Mouse (Mus musculus): Measurements from ENCODE around the gene Rasl10a. TPM values are rescaled to one million over a fixed set of nuclear protein-coding genes. Genes with fewer than 3 reads are reported as not detected.

The Rasl10a gene
- total and polyA plus RNA-seq, 3 experiments = 5.0 to 8.1 (median 5.4) TPM

- no peak for TF ChIP-seq CTCF (IDR thresholded peaks at IDR 0.05)
- no peak for TF ChIP-seq EP300 (IDR thresholded peaks at IDR 0.05; ENCODE audit: insufficient read depth, low read depth, low read length)
- no peak for TF ChIP-seq POLR2A (IDR thresholded peaks at IDR 0.05; ENCODE audit: insufficient read depth, low read depth, low read length)
- Histone ChIP-seq H3K4me1 (ENCODE audit: control insufficient read depth, insufficient read depth, low read length) (peaks cover 6% of the 10 kb centered on the region), H3K27ac (no peak overlapping the region), H3K79me2 (replicated peaks; ENCODE audit: control insufficient read depth, insufficient read depth, low read length) (no peaks in the 10 kb centered on the region), H3K36me3 (ENCODE audit: control insufficient read depth, insufficient read depth, low read length) (peaks cover under 1% of the 10 kb centered on the region; the same call in 1 of the 2 replicates), H3K9ac (ENCODE audit: low read depth, low read length) (no peak overlapping the region), H3K4me3 (no peak overlapping the region), H3K27me3 (ENCODE audit: control insufficient read depth, insufficient read depth, low read length) (no peaks in the 10 kb centered on the region)
- intact Hi-C loops (cut with DNase I) = no loop called here
- DNase-seq = no peak
- WGBS = 85% methylated on average over 6 of the region's 6 CpGs
Measured at GRCm38 (mm10) chr11:5101641-5102040, 43.7 kb downstream of the Rasl10a start.

GRCm38 (mm10) chr11:5102384-5102783, 44.5 kb downstream of the Rasl10a start:
- Histone ChIP-seq H3K27me3 (ENCODE audit: control insufficient read depth, insufficient read depth, low read length) (no peaks in the 10 kb centered on the region), H3K4me1 (ENCODE audit: control insufficient read depth, insufficient read depth, low read length) (peaks cover 6% of the 10 kb centered on the region), H3K9ac (ENCODE audit: low read depth, low read length) (no peak overlapping the region), H3K36me3 (ENCODE audit: control insufficient read depth, insufficient read depth, low read length) (no peaks in the 10 kb centered on the region), H3K79me2 (replicated peaks; ENCODE audit: control insufficient read depth, insufficient read depth, low read length) (no peaks in the 10 kb centered on the region), H3K4me3 (no peak overlapping the region), H3K27ac (no peak overlapping the region)
- intact Hi-C loops (cut with DNase I) = no loop called here
- no peak for TF ChIP-seq EP300 (IDR thresholded peaks at IDR 0.05; ENCODE audit: insufficient read depth, low read depth, low read length)
- no peak for DNase-seq
- 74% methylated on average over 7 of the region's 7 CpGs for WGBS

- no peaks in the 10 kb centered on the region for H3K36me3 ChIP-seq (ENCODE audit: control insufficient read depth, insufficient read depth, low read length)
- H3K79me2 ChIP-seq (replicated peaks; ENCODE audit: control insufficient read depth, insufficient read depth, low read length) = no peaks in the 10 kb centered on the region
- no peak overlapping the region for H3K27ac ChIP-seq
- TF ChIP-seq CTCF (IDR thresholded peaks at IDR 0.05) (no peak), EP300 (IDR thresholded peaks at IDR 0.05; ENCODE audit: insufficient read depth, low read depth, low read length) (no peak), POLR2A (IDR thresholded peaks at IDR 0.05; ENCODE audit: insufficient read depth, low read depth, low read length) (no peak)
- DNase-seq = no peak
- 100% methylated on average over 4 of the region's 4 CpGs for WGBS
- H3K9ac ChIP-seq (ENCODE audit: low read depth, low read length) = no peak overlapping the region
- no peaks in the 10 kb centered on the region for H3K27me3 ChIP-seq (ENCODE audit: control insufficient read depth, insufficient read depth, low read length)
- intact Hi-C loops (cut with DNase I) = no loop called here
- no peak overlapping the region for H3K4me3 ChIP-seq
- H3K4me1 ChIP-seq (ENCODE audit: control insufficient read depth, insufficient read depth, low read length) = peaks cover 6% of the 10 kb centered on the region
Measured at GRCm38 (mm10) chr11:5103986-5104509, 46.1 kb downstream of the Rasl10a start.

GRCm38 (mm10) chr11:5109441-5109840, 51.5 kb downstream of the Rasl10a start:
- WGBS = 64% methylated on average over 8 of the region's 8 CpGs
- Histone ChIP-seq H3K9ac (ENCODE audit: low read depth, low read length) (no peak overlapping the region), H3K27ac (no peak overlapping the region), H3K4me1 (ENCODE audit: control insufficient read depth, insufficient read depth, low read length) (no peaks in the 10 kb centered on the region; the same call in 1 of the 2 replicates), H3K27me3 (ENCODE audit: control insufficient read depth, insufficient read depth, low read length) (no peaks in the 10 kb centered on the region), H3K36me3 (ENCODE audit: control insufficient read depth, insufficient read depth, low read length) (no peaks in the 10 kb centered on the region), H3K79me2 (replicated peaks; ENCODE audit: control insufficient read depth, insufficient read depth, low read length) (no peaks in the 10 kb centered on the region), H3K4me3 (no peak overlapping the region)
- no peak for TF ChIP-seq CTCF (IDR thresholded peaks at IDR 0.05)
- TF ChIP-seq EP300 (IDR thresholded peaks at IDR 0.05; ENCODE audit: insufficient read depth, low read depth, low read length) = no peak
- no peak for TF ChIP-seq POLR2A (IDR thresholded peaks at IDR 0.05; ENCODE audit: insufficient read depth, low read depth, low read length)
- intact Hi-C loops (cut with DNase I) = no loop called here
- DNase-seq = no peak

Small RNA genes lying within 50 kb of the gene (microRNA-seq; reads per million reads assigned to microRNA genes)
- gene Gm47296 = 0 reads per million in 2 experiments

Other genes starting within 250 kb of the Rasl10a start
- 10 to 100 TPM; 77.1 to 85.0 TPM for gene Nf2, start 208.6 kb upstream of the Rasl10a start, total RNA-seq (2021)
- 57.1 and 85.2 TPM in 2 replicates for gene Nf2, start 208.6 kb upstream of the Rasl10a start, polyA plus RNA-seq (2012; rRNA removed)
- gene Nipsnap1, start 184.2 kb upstream of the Rasl10a start, total RNA-seq (2021) = under 1 TPM; 0.50 to 0.75 TPM
- gene Nipsnap1, start 184.2 kb upstream of the Rasl10a start, polyA plus RNA-seq (2012; rRNA removed) = 1.6 and 3.6 TPM in 2 replicates
- 10 to 100 TPM; 16.2 to 16.5 TPM for gene Thoc5, start 162.8 kb upstream of the Rasl10a start, total RNA-seq (2021)
- 12.8 and 15.8 TPM in 2 replicates for gene Thoc5, start 162.8 kb upstream of the Rasl10a start, polyA plus RNA-seq (2012; rRNA removed)
- gene Nefh, start 110.1 kb upstream of the Rasl10a start, total RNA-seq (2021) = under 1 TPM in 1 of 2 experiments, not detected in 1; 0.05 TPM
- gene Nefh, start 110.1 kb upstream of the Rasl10a start, polyA plus RNA-seq (2012; rRNA removed) = 0.06 and 0.08 TPM in 2 replicates
- 10 to 100 TPM; 48.1 to 48.6 TPM for gene Ap1b1, start 71.3 kb upstream of the Rasl10a start, total RNA-seq (2021)
- 64.2 and 77.2 TPM in 2 replicates for gene Ap1b1, start 71.3 kb upstream of the Rasl10a start, polyA plus RNA-seq (2012; rRNA removed)
- 10 to 100 TPM; 18.2 to 21.0 TPM for gene Gas2l1, start 7.2 kb downstream of the Rasl10a start, total RNA-seq (2021)
- gene Gas2l1, start 7.2 kb downstream of the Rasl10a start, polyA plus RNA-seq (2012; rRNA removed) = 22.5 and 27.9 TPM in 2 replicates
- 10 to 100 TPM; 21.2 to 23.3 TPM for gene Rhbdd3, start 40.8 kb downstream of the Rasl10a start, total RNA-seq (2021)
- gene Rhbdd3, start 40.8 kb downstream of the Rasl10a start, polyA plus RNA-seq (2012; rRNA removed) = 30.9 and 34.4 TPM in 2 replicates
- gene Ewsr1, start 41.1 kb downstream of the Rasl10a start, total RNA-seq (2021) = 10 to 100 TPM; 89.7 to 92.3 TPM
- 164 and 193 TPM in 2 replicates for gene Ewsr1, start 41.1 kb downstream of the Rasl10a start, polyA plus RNA-seq (2012; rRNA removed)
- gene Emid1, start 94.1 kb downstream of the Rasl10a start, total RNA-seq (2021) = 1 to 10 TPM in 1 of 2 experiments, under 1 TPM in 1; 0.82 to 1.2 TPM
- gene Emid1, start 94.1 kb downstream of the Rasl10a start, polyA plus RNA-seq (2012; rRNA removed) = 2.5 and 3.8 TPM in 2 replicates
- 10 to 100 TPM; 80.3 to 93.9 TPM for gene Kremen1, start 203.4 kb downstream of the Rasl10a start, total RNA-seq (2021)
- gene Kremen1, start 203.4 kb downstream of the Rasl10a start, polyA plus RNA-seq (2012; rRNA removed) = 59.7 and 80.8 TPM in 2 replicates